Mouse (Mus musculus): ENCODE results near the gene Ankfn1.

Ankfn1 gene

DNA sequence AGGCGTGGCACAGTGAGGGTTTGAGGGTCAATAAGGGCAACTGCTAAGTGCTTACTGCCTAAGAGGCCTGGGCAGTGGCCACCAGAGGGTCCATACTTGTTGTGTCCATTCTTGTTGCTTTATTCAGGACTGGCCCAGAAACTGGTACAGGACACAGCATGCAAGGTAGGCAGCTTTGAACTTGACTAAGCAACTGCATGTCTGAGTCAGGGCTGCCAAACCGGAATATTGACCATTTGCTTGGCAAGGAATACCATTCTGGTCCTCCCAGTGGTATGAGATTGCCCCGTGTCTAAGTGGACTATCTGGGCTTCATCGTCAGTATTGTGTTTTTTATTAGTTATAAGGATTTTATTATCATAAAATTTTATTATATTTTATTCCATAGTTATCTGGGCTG lies 312.1 kb downstream of the Ankfn1 start:
- in situ Hi-C loops (cut with MboI, MseI): no loop called here

DNA sequence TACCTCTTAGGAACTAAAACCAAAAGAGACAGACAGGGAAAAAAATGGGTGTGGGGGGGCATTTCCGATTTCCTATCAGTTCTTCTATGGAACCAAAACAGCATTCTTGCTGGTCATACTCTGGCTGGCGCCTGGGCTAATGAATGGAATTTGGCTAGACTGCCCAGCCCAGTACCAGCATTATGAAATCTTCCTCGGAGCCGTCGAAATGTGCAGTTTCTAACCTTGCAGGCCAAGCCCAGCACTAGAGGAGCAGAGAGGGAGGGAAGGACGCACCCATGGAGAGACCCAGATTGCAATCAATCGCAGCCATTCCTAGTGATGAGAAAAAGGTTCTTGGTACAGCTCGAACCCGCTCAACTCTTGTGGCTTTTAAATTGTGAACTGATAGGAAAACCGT lies 315.2 kb downstream of the Ankfn1 start:
- in situ Hi-C loops (cut with MboI, MseI): no loop called here

DNA sequence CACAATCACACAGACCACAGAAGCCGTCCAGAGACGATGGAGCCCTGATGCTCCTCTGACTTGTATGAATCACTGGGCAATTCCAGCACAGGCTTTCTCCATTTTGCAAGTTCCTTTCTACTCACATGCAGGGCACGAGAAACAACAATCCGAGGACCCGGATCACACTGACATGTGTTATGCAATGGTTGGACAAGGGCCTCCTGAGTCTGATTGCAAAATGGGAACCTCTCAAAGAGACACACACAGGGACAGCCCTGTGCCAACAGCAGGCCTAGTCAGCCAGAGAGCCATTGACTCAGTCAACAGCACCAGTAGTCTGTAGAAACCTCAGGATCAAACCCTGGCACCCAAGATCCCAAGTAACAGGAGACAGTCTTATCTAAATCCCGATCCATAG lies 318.0 kb downstream of the Ankfn1 start:
- in situ Hi-C loops (cut with MboI, MseI): no loop called here

DNA sequence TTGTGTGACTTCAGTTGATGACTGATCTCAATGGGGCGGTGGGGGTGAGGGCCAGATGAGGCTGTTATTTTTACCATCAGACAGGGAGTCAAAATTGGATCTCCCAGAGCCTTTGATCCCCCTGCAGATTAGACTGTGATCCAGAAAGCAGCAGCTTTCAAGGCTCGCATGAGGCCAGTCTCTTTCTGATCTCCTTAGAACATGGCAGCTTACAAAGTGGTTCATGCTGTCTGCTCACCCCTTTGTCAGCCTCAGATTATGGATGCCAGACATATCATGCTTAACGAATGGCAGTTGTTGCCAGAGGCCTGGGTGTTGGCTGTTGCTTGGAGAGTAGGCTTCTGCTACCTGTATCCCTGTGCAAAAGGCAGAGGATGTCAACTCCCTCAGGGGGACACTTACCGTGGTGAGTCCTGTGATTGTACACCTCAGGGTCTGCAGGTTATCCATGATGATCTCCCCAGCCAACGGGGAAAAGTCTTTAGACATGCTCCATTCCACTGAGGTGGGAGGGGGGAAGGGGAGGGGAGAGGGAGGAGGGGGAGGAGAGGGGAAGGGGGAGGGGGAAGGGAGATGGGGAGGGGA lies 321.7 kb downstream of the Ankfn1 start:
- in situ Hi-C loops (cut with MboI, MseI): no loop called here

DNA sequence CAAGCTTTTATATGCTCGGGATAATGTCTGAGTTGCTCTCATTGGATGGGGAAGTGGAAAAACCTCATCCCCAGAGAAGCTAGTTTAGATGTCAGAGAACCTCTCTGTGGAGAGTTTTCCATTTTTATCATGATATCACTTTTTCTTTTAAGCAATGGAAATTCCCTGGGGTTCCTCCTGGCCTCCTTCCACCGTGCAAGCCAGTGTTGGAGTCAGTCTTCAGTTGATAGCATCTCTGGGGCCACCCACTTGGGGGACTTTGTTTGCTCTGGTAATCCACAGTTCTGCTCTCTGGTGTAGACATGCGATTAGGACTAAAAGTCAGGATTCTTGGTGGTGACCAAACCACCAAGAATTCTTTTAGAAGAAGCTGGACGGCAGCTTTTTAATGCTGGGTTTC lies 322.8 kb downstream of the Ankfn1 start:
- in situ Hi-C loops (cut with MboI, MseI): no loop called here

DNA sequence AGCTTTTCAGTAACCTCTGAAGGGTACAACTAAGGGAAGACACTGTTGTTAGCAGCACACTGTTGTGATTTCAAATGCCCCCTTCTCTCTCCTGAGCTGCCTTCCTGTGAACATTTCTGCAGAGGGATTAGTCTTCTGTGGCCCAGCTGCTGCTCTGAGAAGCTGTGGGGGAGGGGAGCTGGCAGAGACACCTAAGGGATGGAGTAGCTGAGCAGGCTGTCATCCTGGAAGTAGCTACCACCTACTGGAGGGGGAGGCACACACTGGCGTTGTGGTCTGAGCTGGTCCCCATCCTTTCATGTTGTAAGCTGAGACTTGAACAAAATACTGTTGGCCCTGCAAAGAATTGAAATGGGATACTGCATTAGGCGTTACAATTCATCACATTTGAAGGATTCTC lies 324.6 kb downstream of the Ankfn1 start:
- in situ Hi-C loops (cut with MboI, MseI): no loop called here

DNA sequence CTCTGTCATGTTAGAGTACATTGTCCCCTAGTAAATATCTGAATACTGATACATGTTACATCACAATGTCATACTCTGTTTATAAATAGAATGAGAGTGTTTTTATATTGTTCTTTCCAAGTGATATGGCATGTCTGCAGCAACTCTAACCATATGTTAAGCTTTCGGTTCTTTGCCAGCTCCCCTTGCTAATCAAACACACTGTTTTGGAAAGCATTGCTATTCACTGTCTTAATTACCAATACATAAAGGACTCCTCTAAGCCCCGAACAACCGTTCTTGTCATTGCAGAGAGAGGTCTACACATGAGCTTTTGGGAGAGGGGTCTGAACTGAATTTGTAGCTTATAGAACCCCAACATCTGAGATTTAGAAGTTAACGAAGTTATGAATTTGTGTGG lies 327.0 kb downstream of the Ankfn1 start:
- in situ Hi-C loops (cut with MboI, MseI): no loop called here

DNA sequence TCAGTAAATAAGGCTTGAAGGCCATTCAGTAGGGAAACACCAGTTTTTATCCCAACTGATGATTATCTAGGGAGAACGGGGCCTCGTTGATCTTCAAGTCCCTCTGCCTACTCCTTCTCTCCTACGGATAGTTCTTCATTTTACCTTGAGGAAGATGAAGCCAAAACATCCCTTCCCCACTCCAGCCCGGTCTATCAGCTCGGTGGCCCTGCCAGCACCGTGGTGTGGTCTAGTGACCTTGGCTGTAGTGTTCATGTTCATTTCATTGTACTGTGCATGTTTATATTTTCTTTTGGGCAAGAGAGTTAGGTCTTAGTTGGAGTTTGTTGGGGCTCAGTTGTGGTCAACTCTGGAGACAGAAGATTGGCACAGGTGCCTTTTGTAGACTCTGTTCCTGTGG lies 328.5 kb downstream of the Ankfn1 start:
- in situ Hi-C loops (cut with MboI, MseI): no loop called here

DNA sequence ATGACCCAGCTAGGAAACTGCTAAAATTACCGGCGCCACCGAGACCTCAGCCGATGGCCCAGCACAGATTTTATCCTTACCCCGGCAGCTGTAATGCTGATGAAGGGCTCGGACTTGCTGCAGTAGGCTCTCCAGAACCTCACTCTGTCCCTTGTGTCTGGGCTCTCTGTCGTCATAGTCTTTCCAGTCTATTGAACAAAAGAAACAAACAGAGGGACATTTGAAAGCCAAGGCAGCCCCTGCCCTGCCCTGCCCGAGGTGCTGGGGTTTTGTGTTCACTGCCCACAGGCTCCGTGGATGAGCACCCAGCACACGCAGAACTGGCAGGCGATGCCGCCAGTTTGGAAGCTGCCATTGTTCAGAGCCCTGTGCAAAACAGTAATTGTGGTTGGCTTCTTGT lies 330.0 kb downstream of the Ankfn1 start:
- in situ Hi-C loops (cut with MboI, MseI): no loop called here

DNA sequence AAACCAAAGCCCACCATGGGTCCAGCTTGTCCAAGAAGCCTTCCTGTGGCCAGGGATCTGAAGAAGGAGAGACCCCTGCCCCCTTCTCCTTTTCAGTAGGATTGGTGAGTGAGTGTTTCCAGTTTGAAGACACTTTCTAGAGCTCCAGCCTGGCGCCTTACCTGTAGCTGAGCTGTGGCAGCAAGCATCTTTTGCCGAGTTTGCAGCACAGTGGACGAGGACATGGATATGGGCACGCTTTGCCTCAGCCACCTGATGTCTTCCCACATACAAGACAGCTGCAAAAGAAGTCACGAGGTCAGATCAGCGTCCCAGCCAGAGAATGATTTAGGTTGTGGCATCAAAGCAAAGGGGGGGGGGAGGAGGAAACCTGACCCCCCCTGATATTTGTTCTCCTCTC lies 336.9 kb downstream of the Ankfn1 start:
- in situ Hi-C loops (cut with MboI, MseI): no loop called here

DNA sequence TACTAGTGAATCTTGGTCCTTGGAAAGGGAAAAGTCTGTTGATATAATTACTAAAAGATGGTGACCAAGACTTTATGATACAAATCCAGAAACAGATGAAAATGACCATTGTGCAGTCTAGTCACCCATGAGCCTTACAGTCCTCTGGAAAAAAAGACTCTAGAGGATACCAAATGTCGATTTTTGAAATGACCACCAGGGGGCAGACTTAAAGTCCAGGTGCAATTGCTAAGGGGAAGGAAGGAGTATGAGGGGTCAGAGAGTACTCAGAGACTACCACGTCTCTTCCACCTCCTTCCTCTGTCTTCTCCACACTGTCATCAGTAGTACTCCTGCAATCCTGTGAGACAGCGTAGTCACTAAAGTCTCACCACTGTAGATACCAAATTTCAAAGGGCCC lies 353.1 kb downstream of the Ankfn1 start:
- in situ Hi-C loops (cut with MboI, MseI): no loop called here

DNA sequence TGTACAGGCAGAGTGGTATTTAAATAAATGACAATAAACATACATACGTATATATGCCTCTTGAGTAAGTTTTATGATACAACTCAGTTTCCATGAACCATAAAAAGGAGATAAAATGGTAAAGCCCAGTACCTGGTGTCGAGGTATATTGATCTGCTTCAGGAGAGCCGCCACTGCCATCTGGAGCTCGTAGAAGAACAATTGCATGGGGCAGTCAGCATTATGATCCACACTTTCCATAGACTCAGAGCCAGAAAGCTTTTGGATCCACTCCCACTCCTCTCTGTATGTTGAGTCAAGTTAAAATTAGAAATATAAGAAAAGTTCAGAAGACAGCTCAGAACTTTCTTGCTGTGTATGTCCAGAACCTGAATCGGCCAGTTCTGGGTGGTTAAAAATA lies 354.8 kb downstream of the Ankfn1 start:
- in situ Hi-C loops (cut with MboI, MseI): no loop called here

DNA sequence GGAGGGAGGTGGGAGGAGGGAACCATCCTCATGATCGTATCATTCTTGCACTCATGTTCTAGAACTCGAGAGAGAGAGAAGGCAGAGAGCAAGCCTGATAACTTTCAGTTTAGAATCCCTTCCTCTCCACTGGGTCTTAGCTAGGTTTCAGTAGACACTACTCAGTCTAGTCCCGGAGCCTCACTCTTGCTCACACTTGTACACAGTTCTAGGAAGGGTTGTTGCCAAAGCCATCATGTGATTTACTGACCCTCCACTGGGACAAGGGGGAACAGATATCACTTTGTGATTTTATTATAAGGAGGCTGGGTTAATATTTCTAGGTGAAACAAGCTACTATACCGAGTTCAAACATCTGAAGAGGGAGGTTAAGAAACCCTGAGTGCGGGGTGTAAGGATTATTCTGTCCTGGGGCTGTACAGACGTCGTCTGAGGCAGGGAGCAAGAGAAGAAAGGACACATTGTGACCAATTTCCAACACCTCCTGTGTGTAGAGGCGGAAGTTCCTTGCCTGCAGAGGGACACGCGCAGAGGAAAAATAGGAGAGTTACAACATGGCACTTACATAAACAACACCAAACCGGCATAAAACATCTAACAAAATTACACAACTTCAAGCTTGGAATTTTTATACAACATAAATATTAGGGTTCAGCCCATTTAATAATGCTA lies 356.6 kb downstream of the Ankfn1 start:
- in situ Hi-C loops (cut with MboI, MseI): no loop called here

DNA sequence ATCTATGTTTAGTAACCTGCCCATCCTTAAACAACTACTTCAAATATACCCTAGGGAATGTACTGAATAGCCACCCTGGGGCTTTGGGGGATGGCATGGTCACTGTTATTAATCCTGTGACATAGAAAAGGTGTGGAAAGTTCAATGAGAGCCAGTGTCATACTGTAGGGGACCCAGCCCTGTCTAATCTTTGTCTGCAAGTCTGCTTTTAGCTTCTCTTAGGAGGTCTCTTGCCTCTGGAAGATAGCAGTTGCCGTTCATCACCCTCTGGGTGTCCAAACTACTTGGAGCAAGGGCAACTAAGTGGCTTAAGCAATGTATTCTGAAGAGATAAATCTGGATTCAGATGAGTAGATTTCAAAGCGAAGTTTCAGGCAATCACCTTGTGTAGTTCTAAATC lies 357.6 kb downstream of the Ankfn1 start:
- in situ Hi-C loops (cut with MboI, MseI): no loop called here

DNA sequence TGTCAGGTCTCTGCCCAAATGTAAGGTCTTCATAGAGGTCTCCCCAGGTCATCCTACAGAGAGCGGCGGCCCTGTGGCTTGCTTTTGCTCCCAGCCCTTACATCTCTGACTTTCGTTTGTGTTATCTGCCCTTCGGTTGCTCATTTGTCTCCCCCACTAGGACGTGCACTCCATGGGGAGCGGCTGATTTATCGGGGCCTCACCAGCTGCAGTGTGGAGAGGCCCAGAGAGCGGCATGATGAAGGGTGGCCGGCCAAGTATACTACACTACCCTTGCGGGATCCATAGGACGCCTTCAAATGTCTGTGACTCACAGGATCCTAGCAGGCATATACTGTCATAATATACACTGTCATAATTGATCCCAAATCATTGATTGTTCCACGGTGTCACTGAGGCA lies 358.8 kb downstream of the Ankfn1 start:
- in situ Hi-C loops (cut with MboI, MseI): no loop called here

DNA sequence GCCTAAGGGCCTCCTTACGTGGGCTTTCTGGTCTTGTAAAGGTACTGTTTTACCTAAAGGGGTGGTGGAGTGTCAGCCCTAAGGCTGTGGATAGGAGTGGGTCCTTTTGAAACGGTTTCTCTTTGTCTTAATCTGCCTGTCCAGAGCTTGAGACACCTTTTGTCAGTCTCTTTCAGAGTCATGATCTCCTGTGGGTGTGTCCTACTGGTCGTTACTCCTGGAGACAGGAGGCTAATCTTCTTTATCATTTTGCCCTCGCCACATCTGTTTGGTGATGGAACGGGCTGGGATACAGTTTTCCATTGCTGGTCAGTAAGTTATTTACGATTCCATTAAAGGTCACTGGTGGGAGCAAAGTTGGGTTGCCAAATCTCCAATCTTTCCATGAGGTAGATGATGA lies 360.7 kb downstream of the Ankfn1 start:
- in situ Hi-C loops (cut with MboI, MseI): no loop called here

DNA sequence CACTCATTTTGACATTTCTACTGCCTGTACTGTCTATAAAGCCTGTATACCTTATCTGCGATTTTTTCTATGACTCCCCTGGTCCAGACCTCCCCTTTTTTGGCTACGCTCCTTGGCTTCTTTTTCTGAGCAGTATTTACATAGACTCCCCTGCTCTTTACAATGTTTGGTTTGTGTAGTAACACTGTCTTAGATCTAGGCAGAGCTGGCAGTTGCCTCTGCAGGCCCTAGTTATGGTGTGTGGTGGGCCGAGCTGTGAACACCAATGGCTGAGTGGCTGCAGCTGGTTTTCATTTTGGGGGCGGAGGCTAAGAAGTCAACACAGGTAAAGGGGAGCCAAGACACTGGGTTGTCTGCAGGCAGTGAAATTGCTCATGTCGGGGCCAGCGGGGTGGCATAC lies 368.7 kb downstream of the Ankfn1 start:
- in situ Hi-C loops (cut with MboI, MseI): loop anchor here in 1 of 2 experiments (10.0 kb wide), 1 partner anchor 1346 kb away; no protein-coding TSS in a partner anchor

DNA sequence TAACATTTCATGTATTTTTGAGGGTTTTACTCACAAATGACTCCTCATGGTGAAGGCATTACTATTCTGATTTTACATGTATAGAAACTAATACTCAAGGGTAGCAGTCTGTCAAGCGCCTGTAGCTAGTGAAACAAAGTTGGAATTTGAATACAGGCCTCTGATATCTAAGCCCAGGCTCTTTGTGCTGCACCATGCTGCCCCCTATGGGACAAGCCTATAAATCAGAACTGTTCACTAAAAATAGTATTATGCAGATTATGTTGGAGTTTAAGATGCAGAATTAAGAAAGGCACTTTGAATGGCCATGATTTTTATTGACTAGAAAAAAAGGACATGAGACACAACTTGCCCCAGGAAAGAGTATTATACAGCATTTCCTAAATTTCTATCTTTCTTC lies 373.0 kb downstream of the Ankfn1 start:
- in situ Hi-C loops (cut with MboI, MseI): loop anchor here in 1 of 2 experiments (10.0 kb wide), 1 partner anchor 1350 kb away; no protein-coding TSS in a partner anchor

DNA sequence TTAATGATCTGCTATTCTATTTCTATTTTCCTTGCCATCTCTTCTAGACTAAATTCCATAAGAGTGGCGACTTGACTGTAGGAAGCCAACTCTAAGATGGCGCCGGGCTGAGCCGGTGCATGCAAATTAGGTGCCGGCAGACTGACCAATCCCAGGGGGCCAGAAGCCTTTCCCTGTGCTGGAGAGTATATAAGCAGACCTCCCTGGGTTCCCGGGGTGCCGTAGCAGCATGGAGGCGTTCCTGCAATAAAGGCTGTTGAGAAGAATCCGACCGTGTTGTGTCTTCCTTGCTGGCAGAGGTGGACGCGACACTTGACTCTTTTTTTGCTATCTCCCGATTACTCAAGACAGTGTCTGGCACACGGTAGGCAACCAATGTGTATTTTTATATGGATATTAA lies 374.0 kb downstream of the Ankfn1 start:
- in situ Hi-C loops (cut with MboI, MseI): loop anchor here in 1 of 2 experiments (10.0 kb wide), 1 partner anchor 1351 kb away; no protein-coding TSS in a partner anchor

DNA sequence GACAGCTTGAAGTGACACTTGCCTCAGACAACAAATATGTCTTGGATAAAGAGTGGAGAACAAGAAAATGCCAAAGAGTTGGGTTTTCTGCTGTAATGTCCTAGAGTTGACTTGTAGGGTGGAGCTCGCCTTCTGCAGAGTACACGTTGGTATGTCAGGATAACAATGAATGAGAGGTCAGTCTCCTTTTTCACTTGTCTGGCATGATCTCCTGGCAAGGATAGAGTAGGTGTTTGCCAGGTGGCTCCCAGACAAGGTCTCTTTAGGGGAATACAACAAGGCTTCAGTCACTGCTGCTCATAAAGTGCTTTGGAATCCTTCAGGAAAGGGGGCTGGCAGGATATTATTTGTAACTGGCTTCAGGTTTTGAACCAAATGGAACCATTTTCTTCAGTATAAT lies 388.6 kb downstream of the Ankfn1 start:
- in situ Hi-C loops (cut with MboI, MseI): no loop called here

DNA sequence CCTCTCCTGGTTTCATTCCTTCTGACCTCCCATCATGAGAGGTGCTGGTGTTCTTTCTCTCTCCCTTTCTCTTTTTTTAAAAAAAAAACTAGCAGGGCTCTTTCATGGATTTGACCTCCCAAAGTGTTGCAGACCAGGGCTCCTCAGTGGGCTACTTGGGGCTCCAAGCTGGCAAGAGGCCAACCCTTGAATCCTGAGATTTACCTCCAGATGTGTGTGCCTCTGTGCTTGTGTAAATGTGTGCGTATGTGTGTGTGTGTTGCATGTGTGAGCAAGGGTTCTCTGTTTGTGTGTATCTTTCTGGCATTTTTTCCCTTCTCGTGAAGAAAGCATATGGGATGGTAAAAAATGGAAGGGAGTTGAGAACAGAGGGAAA lies 394.8 kb downstream of the Ankfn1 start:
- in situ Hi-C loops (cut with MboI, MseI): no loop called here

DNA sequence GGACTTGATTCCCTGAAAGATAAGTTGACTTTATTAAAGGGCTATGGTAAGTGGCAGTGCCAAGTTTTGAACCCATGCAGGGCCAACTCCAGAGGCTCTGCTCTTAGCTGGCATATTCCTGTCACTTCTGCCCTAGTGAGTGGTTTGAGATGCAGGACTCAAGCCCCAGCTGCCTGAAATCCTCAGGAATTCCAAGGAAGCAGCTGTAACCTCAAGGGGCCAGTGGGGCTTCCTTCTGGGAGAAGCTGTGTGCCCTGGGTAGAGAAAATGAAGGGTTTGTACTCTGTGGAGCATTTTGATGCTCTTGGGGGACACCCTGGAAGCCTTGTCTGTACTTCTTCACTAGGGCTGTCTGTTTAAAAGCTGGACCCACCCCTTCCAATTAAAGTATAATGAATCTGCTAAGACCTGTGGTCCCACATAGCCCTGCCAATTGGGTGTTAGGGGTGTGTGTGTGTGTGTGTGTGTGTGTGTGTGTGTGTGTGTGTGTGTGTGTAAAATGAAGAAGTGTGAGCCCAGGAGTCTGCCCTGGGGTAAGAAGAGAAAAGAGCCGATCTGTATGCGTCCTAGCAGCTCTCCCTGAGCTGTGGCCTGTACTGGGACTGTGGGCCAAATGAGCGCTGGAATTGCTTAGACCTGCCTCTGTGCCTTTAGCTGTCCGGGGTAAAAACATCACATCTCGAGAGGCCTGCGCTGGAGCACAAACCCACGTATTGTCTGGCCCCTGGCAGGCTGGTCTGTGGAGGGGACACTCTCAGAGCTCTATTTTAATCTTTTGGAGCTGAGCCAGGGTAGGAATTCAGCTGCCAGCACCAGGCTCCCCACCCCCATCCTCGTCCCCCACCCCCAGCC lies 395.4 kb downstream of the Ankfn1 start:
- in situ Hi-C loops (cut with MboI, MseI): no loop called here

DNA sequence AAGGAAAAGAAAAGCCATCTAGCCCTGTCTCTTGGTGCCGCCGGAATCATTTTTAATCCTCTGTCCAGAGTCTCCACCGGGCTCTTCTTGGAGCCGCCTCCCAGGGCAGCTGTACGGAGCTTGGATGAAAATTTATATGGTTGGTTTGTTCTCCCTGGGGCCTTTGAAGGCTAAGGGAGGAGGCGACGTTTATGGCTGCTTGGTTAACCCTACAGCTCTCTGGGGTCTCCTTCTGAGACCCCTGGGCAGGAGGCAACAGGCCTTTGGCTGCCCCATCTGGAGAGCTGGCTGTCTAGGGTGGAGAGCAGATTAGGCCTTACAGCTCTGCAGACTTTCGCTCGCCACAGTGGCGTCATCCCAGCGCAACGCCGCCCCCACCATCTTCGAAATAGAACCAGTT lies 406.5 kb downstream of the Ankfn1 start:
- in situ Hi-C loops (cut with MboI, MseI): no loop called here
